Mouse (Mus musculus): ENCODE results near the gene Slc6a16. TPM values are rescaled to one million over a fixed set of nuclear protein-coding genes. Genes with fewer than 3 reads are reported as not detected.

Gene Slc6a16
- polyA plus RNA-seq, 1 experiment from 2014 or later = 0.27 TPM

- 61% methylated on average over 7 of the region's 7 CpGs for WGBS
- no peak for ATAC-seq (ENCODE audit: low read depth)
Measured at GRCm38 (mm10) chr7:45263006-45263607, 22.2 kb downstream of the Slc6a16 start.

GRCm38 (mm10) chr7:45264348-45264747 lies 23.5 kb downstream of the Slc6a16 start:
- H3K27me3 ChIP-seq = no peaks in the 10 kb centered on the region
- WGBS = 67% methylated on average over 3 of the region's 3 CpGs
- no peaks in the 10 kb centered on the region for H3K36me3 ChIP-seq
- H3K4me3 ChIP-seq = no peak overlapping the region
- no peak overlapping the region for H3K27ac ChIP-seq (replicated peaks)
- H3K9me3 ChIP-seq = no peaks in the 10 kb centered on the region
- no peak for ATAC-seq (ENCODE audit: low read depth)
- H3K4me2 ChIP-seq = no peak overlapping the region
- H3K9ac ChIP-seq = no peak overlapping the region
- no peaks in the 10 kb centered on the region for H3K4me1 ChIP-seq (replicated peaks)

More at GRCm38 (mm10) chr7:45263006-45263607, 22.2 kb downstream of the Slc6a16 start:
- Histone ChIP-seq H3K27me3 (no peaks in the 10 kb centered on the region; the same call in 1 of the 2 replicates), H3K9ac (no peak overlapping the region), H3K4me1 (replicated peaks) (no peaks in the 10 kb centered on the region), H3K4me3 (no peak overlapping the region), H3K4me2 (no peak overlapping the region), H3K36me3 (no peaks in the 10 kb centered on the region), H3K27ac (replicated peaks) (no peak overlapping the region), H3K9me3 (no peaks in the 10 kb centered on the region)

- no peak overlapping the region for H3K27ac ChIP-seq (replicated peaks)
- 67% methylated on average over 1 of the region's 1 CpGs for WGBS
- H3K9me3 ChIP-seq = no peaks in the 10 kb centered on the region
- no peaks in the 10 kb centered on the region for H3K36me3 ChIP-seq
- no peaks in the 10 kb centered on the region for H3K4me1 ChIP-seq (replicated peaks)
- no peak overlapping the region for H3K4me2 ChIP-seq
- no peak overlapping the region for H3K9ac ChIP-seq
- no peak for ATAC-seq (ENCODE audit: low read depth)
- no peaks in the 10 kb centered on the region for H3K27me3 ChIP-seq
- no peak overlapping the region for H3K4me3 ChIP-seq
Measured at GRCm38 (mm10) chr7:45265518-45265917, 24.6 kb downstream of the Slc6a16 start.

GRCm38 (mm10) chr7:45272786-45273412 lies 32.0 kb downstream of the Slc6a16 start:
- Histone ChIP-seq H3K4me2 (no peak overlapping the region), H3K27me3 (peaks cover 9% of the 10 kb centered on the region; the same call in 1 of the 2 replicates), H3K9ac (no peak overlapping the region), H3K27ac (replicated peaks) (no peak overlapping the region), H3K9me3 (no peaks in the 10 kb centered on the region), H3K4me1 (replicated peaks) (peaks cover 5% of the 10 kb centered on the region; the same call in 1 of the 2 replicates), H3K36me3 (no peaks in the 10 kb centered on the region), H3K4me3 (no peak overlapping the region)
- 44% methylated on average over 10 of the region's 10 CpGs for WGBS
- no peak for ATAC-seq (ENCODE audit: low read depth)

- 94% methylated on average over 8 of the region's 8 CpGs for WGBS
- no peak overlapping the region for H3K27ac ChIP-seq (replicated peaks)
- ATAC-seq (ENCODE audit: low read depth) = no peak
- H3K9ac ChIP-seq = no peak overlapping the region
- H3K4me2 ChIP-seq = no peak overlapping the region
- H3K4me1 ChIP-seq (replicated peaks) = peaks cover 5% of the 10 kb centered on the region; the same call in 1 of the 2 replicates
- H3K4me3 ChIP-seq = no peak overlapping the region
- H3K9me3 ChIP-seq = no peaks in the 10 kb centered on the region
- no peaks in the 10 kb centered on the region for H3K36me3 ChIP-seq
- H3K27me3 ChIP-seq = peaks cover 9% of the 10 kb centered on the region; the same call in 1 of the 2 replicates
Measured at GRCm38 (mm10) chr7:45273672-45274071, 32.8 kb downstream of the Slc6a16 start.

- WGBS = 6% methylated on average over 44 of the region's 44 CpGs
- H3K9ac ChIP-seq = no peak within 1 kb of the TSS
- no peaks in the 10 kb centered on the region for H3K36me3 ChIP-seq
- H3K27ac ChIP-seq (replicated peaks) = no peak within 1 kb of the TSS
- H3K4me3 ChIP-seq = peak within 1 kb of the TSS; percentile 28
- peaks cover 5% of the 10 kb centered on the region; the same call in 1 of the 2 replicates for H3K4me1 ChIP-seq (replicated peaks)
- ATAC-seq (ENCODE audit: low read depth) = no peak
- peaks cover 9% of the 10 kb centered on the region for H3K27me3 ChIP-seq
- no peaks in the 10 kb centered on the region for H3K9me3 ChIP-seq
- peak within 1 kb of the TSS; percentile 54 for H3K4me2 ChIP-seq
Measured at GRCm38 (mm10) chr7:45277136-45277760, 36.4 kb downstream of the Slc6a16 start, which contains the start of gene Slc6a21. TSS of gene Slc6a21 (plus strand) at chr7:45277513.

GRCm38 (mm10) chr7:45286486-45286885 lies 45.6 kb downstream of the Slc6a16 start:
- no peak overlapping the region for H3K4me2 ChIP-seq
- no peaks in the 10 kb centered on the region for H3K4me1 ChIP-seq (replicated peaks)
- no peaks in the 10 kb centered on the region for H3K27me3 ChIP-seq
- H3K9me3 ChIP-seq = no peaks in the 10 kb centered on the region
- 87% methylated on average over 13 of the region's 13 CpGs for WGBS
- no peak overlapping the region for H3K27ac ChIP-seq (replicated peaks)
- H3K9ac ChIP-seq = no peak overlapping the region
- no peaks in the 10 kb centered on the region for H3K36me3 ChIP-seq
- no peak overlapping the region for H3K4me3 ChIP-seq
- no peak for ATAC-seq (ENCODE audit: low read depth)

GRCm38 (mm10) chr7:45296626-45297025 lies 55.7 kb downstream of the Slc6a16 start:
- Histone ChIP-seq H3K27me3 (peaks cover 2% of the 10 kb centered on the region), H3K36me3 (no peaks in the 10 kb centered on the region), H3K4me3 (no peak overlapping the region), H3K4me1 (replicated peaks) (peaks cover 8% of the 10 kb centered on the region), H3K4me2 (no peak overlapping the region), H3K9ac (no peak overlapping the region), H3K9me3 (no peaks in the 10 kb centered on the region), H3K27ac (replicated peaks) (no peak overlapping the region)
- no peak for ATAC-seq (ENCODE audit: low read depth)
- WGBS = 68% methylated on average over 1 of the region's 1 CpGs

- no peak for ATAC-seq (ENCODE audit: low read depth)
- H3K4me2 ChIP-seq = no peak overlapping the region
- H3K9ac ChIP-seq = no peak overlapping the region
- peaks cover 10% of the 10 kb centered on the region for H3K4me1 ChIP-seq (replicated peaks)
- H3K9me3 ChIP-seq = no peaks in the 10 kb centered on the region
- no peak overlapping the region for H3K4me3 ChIP-seq
- WGBS = 66% methylated on average over 3 of the region's 3 CpGs
- no peaks in the 10 kb centered on the region for H3K36me3 ChIP-seq
- H3K27ac ChIP-seq (replicated peaks) = no peak overlapping the region
- H3K27me3 ChIP-seq = peaks cover 2% of the 10 kb centered on the region
Measured at GRCm38 (mm10) chr7:45297563-45297962, 56.7 kb downstream of the Slc6a16 start.

GRCm38 (mm10) chr7:45299752-45300151 lies 58.9 kb downstream of the Slc6a16 start:
- Histone ChIP-seq H3K9ac (no peak overlapping the region), H3K27me3 (peaks cover 2% of the 10 kb centered on the region; the same call in 1 of the 2 replicates), H3K36me3 (no peaks in the 10 kb centered on the region), H3K9me3 (no peaks in the 10 kb centered on the region), H3K27ac (replicated peaks) (no peak overlapping the region), H3K4me1 (replicated peaks) (peaks cover 21% of the 10 kb centered on the region), H3K4me3 (no peak overlapping the region), H3K4me2 (no peak overlapping the region)
- peak; percentile 84 for ATAC-seq (ENCODE audit: low read depth)
- WGBS = 11% methylated on average over 5 of the region's 5 CpGs

- Histone ChIP-seq H3K9ac (peak overlapping the region; percentile 34; the same call in 1 of the 2 replicates), H3K4me1 (replicated peaks) (peaks cover 26% of the 10 kb centered on the region), H3K27ac (replicated peaks) (no peak overlapping the region), H3K4me3 (no peak overlapping the region), H3K36me3 (no peaks in the 10 kb centered on the region), H3K9me3 (no peaks in the 10 kb centered on the region), H3K27me3 (peaks cover 2% of the 10 kb centered on the region; the same call in 1 of the 2 replicates), H3K4me2 (peak overlapping the region; percentile 13; the same call in 1 of the 2 replicates)
- ATAC-seq (ENCODE audit: low read depth) = 0 out of 2 replicates have a peak, but pooled peaks have one; percentile 28
- WGBS = 11% methylated on average over 6 of the region's 6 CpGs
Measured at GRCm38 (mm10) chr7:45300270-45300669, 59.4 kb downstream of the Slc6a16 start.

GRCm38 (mm10) chr7:45302626-45303025 lies 61.7 kb downstream of the Slc6a16 start:
- peak overlapping the region; percentile 26; the same call in 1 of the 2 replicates for H3K9ac ChIP-seq
- ATAC-seq (ENCODE audit: low read depth) = no peak
- peak overlapping the region; percentile 18; the same call in 1 of the 2 replicates for H3K27ac ChIP-seq (replicated peaks)
- no peaks in the 10 kb centered on the region for H3K9me3 ChIP-seq
- no peaks in the 10 kb centered on the region for H3K36me3 ChIP-seq
- H3K4me1 ChIP-seq (replicated peaks) = peaks cover 29% of the 10 kb centered on the region
- no peak overlapping the region for H3K4me2 ChIP-seq
- H3K4me3 ChIP-seq = no peak overlapping the region
- whole genome bisulfite sequencing = 66% methylated on average over 8 of the region's 8 CpGs
- no peaks in the 10 kb centered on the region for H3K27me3 ChIP-seq

All from neural tube, embryonic 13.5 days (tissue).